ENCODE assay signal across 9 mouse cellular contexts in genomic region chr12:112001223-112001622, GRCm38 (mm10). TPM values are rescaled to one million over a fixed set of nuclear protein-coding genes. Genes with fewer than 3 reads are reported as not detected.
DNase-seq lines count a peak whose midpoint lies in the region; ATAC-seq and TF ChIP-seq lines count a peak whose summit lies in the region.
"Had no signal": no experiment of that assay in that cellular context is flagged by ENCODE, and none has a peak within 500 bp of the region (broad histone marks: within the 10 kb centered on the region; RNA-seq: fewer than 3 reads in every experiment).

No protein-coding gene starts in this region.

- no peak overlapping the region for H3K4me2 ChIP-seq in liver, embryonic 14.5 days (ENCODE audit: low read depth)
- H3K4me2 ChIP-seq in neural tube, embryonic 15.5 days, result no peak overlapping the region

- H3K9ac ChIP-seq in liver, embryonic 14.5 days (replicated peaks), result no peak overlapping the region
- H3K9ac ChIP-seq in neural tube, embryonic 15.5 days (replicated peaks), result no peak overlapping the region

- no peak overlapping the region for H3K27ac ChIP-seq in liver, embryonic 14.5 days
- H3K27ac ChIP-seq in neural tube, embryonic 15.5 days (replicated peaks), result no peak overlapping the region

- DNase-seq in 3T3-L1 (ENCODE audit: low read depth, low spot score), result peak; percentile 91
- DNase-seq in NIH3T3 (ENCODE audit: low read depth), result peak; percentile 87
- DNase-seq in cerebellum, adult 9-11 months, result peak; percentile 50
- DNase-seq in frontal cortex, postnatal 36 days (ENCODE audit: low spot score in 2 of 2), result peak; percentile 79 to 85
- peak; percentile 75 to 87 for DNase-seq in kidney, postnatal 25 days
- DNase-seq in liver, embryonic 14.5 days (ENCODE audit: low read depth in 3 of 3, low spot score in 3 of 3), result peak; percentile 17 to 43 (median 42)
- peak; percentile 12 to 62 for DNase-seq in thymus, postnatal 10 days (ENCODE audit: low spot score in 2 of 2)

- TF ChIP-seq EP300 in liver, embryonic 14.5 days (IDR thresholded peaks at IDR 0.05; ENCODE audit: low read depth), result no peak

- no peaks in the 10 kb centered on the region for H3K36me3 ChIP-seq in liver, embryonic 14.5 days (replicated peaks; ENCODE audit: control insufficient read depth, insufficient read depth, low read depth)
- H3K36me3 ChIP-seq in neural tube, embryonic 15.5 days, result no peaks in the 10 kb centered on the region

- H3K9me3 ChIP-seq in liver, embryonic 14.5 days (ENCODE audit: control insufficient read depth, low read length), result no peaks in the 10 kb centered on the region
- no peaks in the 10 kb centered on the region for H3K9me3 ChIP-seq in neural tube, embryonic 15.5 days (replicated peaks)

- no peak overlapping the region for H3K4me3 ChIP-seq in liver, embryonic 14.5 days (ENCODE audit: insufficient read depth in 1 of 2, low read depth in 2 of 2, low read length in 2 of 2)
- no peak overlapping the region for H3K4me3 ChIP-seq in neural tube, embryonic 15.5 days (replicated peaks)

- no peaks in the 10 kb centered on the region for H3K27me3 ChIP-seq in liver, embryonic 14.5 days (ENCODE audit: control insufficient read depth, insufficient read depth, low read length)
- no peaks in the 10 kb centered on the region for H3K27me3 ChIP-seq in neural tube, embryonic 15.5 days (replicated peaks)

- TF ChIP-seq CTCF in liver, embryonic 14.5 days (IDR thresholded peaks at IDR 0.05; ENCODE audit: low read depth), result peak; percentile 78

- WGBS in liver, embryonic 14.5 days (ENCODE audit: insufficient replicate concordance), result 17% methylated on average over 8 of the region's 8 CpGs
- WGBS in neural tube, embryonic 15.5 days, result 23% methylated on average over 8 of the region's 8 CpGs

- no peaks in the 10 kb centered on the region for H3K4me1 ChIP-seq in liver, embryonic 14.5 days (replicated peaks; ENCODE audit: control insufficient read depth in 2 of 2, insufficient read depth in 2 of 2, low read length in 1 of 2)
- H3K4me1 ChIP-seq in neural tube, embryonic 15.5 days, result no peaks in the 10 kb centered on the region

- no peak for ATAC-seq in liver, embryonic 14.5 days (ENCODE audit: insufficient read depth)
- 0 out of 2 replicates have a peak, but pooled peaks have one; percentile 57 for ATAC-seq in neural tube, embryonic 15.5 days (ENCODE audit: low FRiP score)

RNA-seq across cellular contexts. Expression of gene Rd3l, which starts 20.1 kb away (rescaled TPM):
- polyA plus RNA-seq in liver, embryonic 14.5 days (2012; rRNA removed), result not detected in 2 replicates
- not detected in 2 replicates for polyA plus RNA-seq in liver, embryonic 14.5 days (2014; fragmentation: Nextera tagmentation; extraction: Ambion mirVana)
- not detected in 2 replicates for polyA plus RNA-seq in neural tube, embryonic 15.5 days (2015; fragmentation: Nextera tagmentation; extraction: Ambion mirVana)
- polyA plus RNA-seq: stomach, embryonic 16.5 days had no signal

RNA-seq across cellular contexts. Expression of gene Tdrd9, which starts 29.9 kb away (rescaled TPM):
- 0.01 and 0.06 TPM in 2 replicates for polyA plus RNA-seq in liver, embryonic 14.5 days (2012; rRNA removed)
- 0.04 TPM in 1 of 2 replicates, not detected in the other for polyA plus RNA-seq in liver, embryonic 14.5 days (2014; fragmentation: Nextera tagmentation; extraction: Ambion mirVana)
- 0.18 and 0.37 TPM in 2 replicates for polyA plus RNA-seq in neural tube, embryonic 15.5 days (2015; fragmentation: Nextera tagmentation; extraction: Ambion mirVana)

RNA-seq across cellular contexts. Expression of gene Atp5mpl, which starts 34.4 kb away (rescaled TPM):
- polyA plus RNA-seq in liver, embryonic 14.5 days (2012; rRNA removed), result 139 and 170 TPM in 2 replicates
- polyA plus RNA-seq in liver, embryonic 14.5 days (2014; fragmentation: Nextera tagmentation; extraction: Ambion mirVana), result 631 and 642 TPM in 2 replicates
- 809 and 987 TPM in 2 replicates for polyA plus RNA-seq in neural tube, embryonic 15.5 days (2015; fragmentation: Nextera tagmentation; extraction: Ambion mirVana)

Comparison
In these comparisons a context has a peak if more than half of its experiments do, and no peak if none do; other contexts are left out.
1. DNase-seq: peak in every context shown above with its lines; median percentile 91 in 3T3-L1; 87 in NIH3T3; 82 in frontal cortex, postnatal 36 days; 81 in kidney, postnatal 25 days; 50 in cerebellum, adult 9-11 months; 42 in liver, embryonic 14.5 days; 37 in thymus, postnatal 10 days.